Mouse (Mus musculus) thymus, adult 2 months (tissue): ENCODE data around the gene Hinfp.

Source experiments
- CTCF ChIP-seq: fragments of 200-500 bp; IDR thresholded peaks from 2 replicates; pipeline ENCODE4 v1.5.1; 2012; ENCODE audit warnings: mild to moderate bottlenecking, control low read depth, low read length, moderate library complexity, borderline replicate concordance; ENCODE audit not compliant: control insufficient read depth, poor library complexity, insufficient read depth; ENCODE audit errors: extremely low read depth
- POLR2A ChIP-seq: fragments of 200-500 bp; IDR thresholded peaks from 2 replicates; pipeline ENCODE4 v1.6.1; 2012; ENCODE audit warnings: mild to moderate bottlenecking, low read length, control low read depth, moderate library complexity; ENCODE audit not compliant: control insufficient read depth, poor library complexity, insufficient read depth; ENCODE audit errors: extremely low read depth

DNA sequence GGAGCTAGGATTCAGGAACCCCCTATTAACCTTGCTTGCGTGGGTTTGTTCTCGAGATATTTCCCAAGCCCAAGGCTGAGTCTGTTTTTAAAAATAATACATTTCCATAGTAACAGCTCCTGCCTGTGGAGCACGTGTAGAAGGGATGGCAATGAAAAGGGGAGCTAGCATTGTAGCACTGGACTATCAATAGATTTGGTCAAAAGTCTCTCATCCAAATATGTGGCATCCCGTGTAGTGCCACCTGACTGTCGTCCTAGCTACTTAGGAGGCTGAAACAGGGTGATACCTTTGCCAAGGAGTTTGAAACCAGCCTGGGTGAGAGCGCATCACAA, 15.3 kb upstream of the Hinfp start:
- no peak for TF ChIP-seq CTCF
- TF ChIP-seq POLR2A: no peak
